Mouse (Mus musculus): ENCODE measurements around the gene Tle6. TPM values are rescaled to one million over a fixed set of nuclear protein-coding genes. Genes with fewer than 3 reads are reported as not detected.
A peak's percentile ranks its signal among the peaks of the same experiment; 100 is the strongest.

Tle6 gene
- polyA plus RNA-seq, 1 experiment: 14.3 TPM

GRCm38 (mm10) chr10:81544296-81545160 is 56.3 kb downstream of the Tle6 start:
- under 1% methylated on average over 93 of the region's 93 CpGs for WGBS
- TF ChIP-seq POLR2A (IDR thresholded peaks at IDR 0.05; ENCODE audit: low read depth, low read length): no peak; the same call in 1 of the 2 replicates
- TF ChIP-seq CTCF (IDR thresholded peaks at IDR 0.05; ENCODE audit: extremely low read depth, insufficient read depth, insufficient read length, insufficient replicate concordance): no peak
- H3K36me3 ChIP-seq (ENCODE audit: control insufficient read depth, insufficient read depth, low read length): no peaks in the 10 kb centered on the region
- peak overlapping the region; percentile 82 for H3K4me3 ChIP-seq (ENCODE audit: extremely low read depth, insufficient read depth, insufficient read length)
- H3K27ac ChIP-seq (ENCODE audit: insufficient read depth, low read length): peak overlapping the region; percentile 70
- H3K4me1 ChIP-seq (ENCODE audit: control insufficient read depth, insufficient read depth, insufficient read length): peaks cover 14% of the 10 kb centered on the region; the same call in 1 of the 2 replicates
- no peak for DNase-seq (ENCODE audit: low read depth in 1 of 2, low spot score in 2 of 2)
- H3K27me3 ChIP-seq (ENCODE audit: control insufficient read depth, insufficient read depth, low read length): no peaks in the 10 kb centered on the region

- Histone ChIP-seq H3K4me1 (ENCODE audit: control insufficient read depth, insufficient read depth, insufficient read length) (peaks cover 21% of the 10 kb centered on the region; the same call in 1 of the 2 replicates), H3K27ac (ENCODE audit: insufficient read depth, low read length) (no peak overlapping the region), H3K4me3 (ENCODE audit: extremely low read depth, insufficient read depth, insufficient read length) (peak overlapping the region; percentile 82; the same call in 1 of the 2 replicates), H3K27me3 (ENCODE audit: control insufficient read depth, insufficient read depth, low read length) (no peaks in the 10 kb centered on the region), H3K36me3 (ENCODE audit: control insufficient read depth, insufficient read depth, low read length) (no peaks in the 10 kb centered on the region)
- TF ChIP-seq CTCF (IDR thresholded peaks at IDR 0.05; ENCODE audit: extremely low read depth, insufficient read depth, insufficient read length, insufficient replicate concordance): no peak
- no peak for TF ChIP-seq POLR2A (IDR thresholded peaks at IDR 0.05; ENCODE audit: low read depth, low read length)
- 90% methylated on average over 1 of the region's 1 CpGs for WGBS
- DNase-seq (ENCODE audit: low read depth in 1 of 2, low spot score in 2 of 2): no peak
Measured at GRCm38 (mm10) chr10:81543633-81544032, 57.2 kb downstream of the Tle6 start.

- TF ChIP-seq POLR2A (IDR thresholded peaks at IDR 0.05; ENCODE audit: low read depth, low read length) (no peak), CTCF (IDR thresholded peaks at IDR 0.05; ENCODE audit: extremely low read depth, insufficient read depth, insufficient read length, insufficient replicate concordance) (no peak)
- DNase-seq (ENCODE audit: low read depth in 1 of 2, low spot score in 2 of 2): no peak
- Histone ChIP-seq H3K27me3 (ENCODE audit: control insufficient read depth, insufficient read depth, low read length) (no peaks in the 10 kb centered on the region), H3K4me1 (ENCODE audit: control insufficient read depth, insufficient read depth, insufficient read length) (peaks cover 28% of the 10 kb centered on the region; the same call in 1 of the 2 replicates), H3K4me3 (ENCODE audit: extremely low read depth, insufficient read depth, insufficient read length) (no peak overlapping the region), H3K36me3 (ENCODE audit: control insufficient read depth, insufficient read depth, low read length) (no peaks in the 10 kb centered on the region), H3K27ac (ENCODE audit: insufficient read depth, low read length) (no peak overlapping the region)
- WGBS: 94% methylated on average over 7 of the region's 7 CpGs
Measured at GRCm38 (mm10) chr10:81542727-81543460, 58.0 kb downstream of the Tle6 start.

GRCm38 (mm10) chr10:81541803-81542202 is 59.1 kb downstream of the Tle6 start:
- DNase-seq (ENCODE audit: low read depth in 1 of 2, low spot score in 2 of 2): no peak
- TF ChIP-seq POLR2A (IDR thresholded peaks at IDR 0.05; ENCODE audit: low read depth, low read length): no peak
- no peak for TF ChIP-seq CTCF (IDR thresholded peaks at IDR 0.05; ENCODE audit: extremely low read depth, insufficient read depth, insufficient read length, insufficient replicate concordance)
- 80% methylated on average over 10 of the region's 10 CpGs for WGBS
- Histone ChIP-seq H3K27ac (ENCODE audit: insufficient read depth, low read length) (0 out of 2 replicates have a peak overlapping the region, but pooled peaks have one; percentile 22), H3K36me3 (ENCODE audit: control insufficient read depth, insufficient read depth, low read length) (no peaks in the 10 kb centered on the region), H3K4me3 (ENCODE audit: extremely low read depth, insufficient read depth, insufficient read length) (no peak overlapping the region), H3K27me3 (ENCODE audit: control insufficient read depth, insufficient read depth, low read length) (no peaks in the 10 kb centered on the region), H3K4me1 (ENCODE audit: control insufficient read depth, insufficient read depth, insufficient read length) (peaks cover 35% of the 10 kb centered on the region; the same call in 1 of the 2 replicates)

- H3K27ac ChIP-seq (ENCODE audit: insufficient read depth, low read length): no peak overlapping the region
- 78% methylated on average over 5 of the region's 5 CpGs for WGBS
- H3K4me1 ChIP-seq (ENCODE audit: control insufficient read depth, insufficient read depth, insufficient read length): peaks cover 35% of the 10 kb centered on the region; the same call in 1 of the 2 replicates
- H3K4me3 ChIP-seq (ENCODE audit: extremely low read depth, insufficient read depth, insufficient read length): no peak overlapping the region
- TF ChIP-seq CTCF (IDR thresholded peaks at IDR 0.05; ENCODE audit: extremely low read depth, insufficient read depth, insufficient read length, insufficient replicate concordance): no peak
- TF ChIP-seq POLR2A (IDR thresholded peaks at IDR 0.05; ENCODE audit: low read depth, low read length): no peak
- H3K36me3 ChIP-seq (ENCODE audit: control insufficient read depth, insufficient read depth, low read length): no peaks in the 10 kb centered on the region
- no peak for DNase-seq (ENCODE audit: low read depth in 1 of 2, low spot score in 2 of 2)
- H3K27me3 ChIP-seq (ENCODE audit: control insufficient read depth, insufficient read depth, low read length): no peaks in the 10 kb centered on the region
Measured at GRCm38 (mm10) chr10:81541363-81541762, 59.5 kb downstream of the Tle6 start.

Other genes starting within 250 kb of the Tle6 start
- 20.2 and 32.6 TPM in 2 replicates for gene Mfsd12, start 243.6 kb downstream of the Tle6 start, polyA plus RNA-seq (2012; rRNA removed)
- gene 4930404N11Rik, start 235.3 kb downstream of the Tle6 start, polyA plus RNA-seq (2012; rRNA removed): 7.8 and 11.7 TPM in 2 replicates
- gene Fzr1, start 222.6 kb downstream of the Tle6 start, polyA plus RNA-seq (2012; rRNA removed): 127 and 128 TPM in 2 replicates
- 47.9 and 71.7 TPM in 2 replicates for gene Dohh, start 216.6 kb downstream of the Tle6 start, polyA plus RNA-seq (2012; rRNA removed)
- gene Gm48551, start 216.6 kb downstream of the Tle6 start, polyA plus RNA-seq (2012; rRNA removed): 2.3 and 2.9 TPM in 2 replicates
- 2.9 and 6.4 TPM in 2 replicates for gene Gm48552, start 212.1 kb downstream of the Tle6 start, polyA plus RNA-seq (2012; rRNA removed)
- 18.3 and 22.9 TPM in 2 replicates for gene Smim24, start 208.0 kb downstream of the Tle6 start, polyA plus RNA-seq (2012; rRNA removed)
- gene Nfic, start 145.4 kb downstream of the Tle6 start, polyA plus RNA-seq (2012; rRNA removed): 26.0 and 32.4 TPM in 2 replicates
- 0.33 and 0.70 TPM in 2 replicates for gene Celf5, start 118.4 kb downstream of the Tle6 start, polyA plus RNA-seq (2012; rRNA removed)
- 198 and 259 TPM in 2 replicates for gene Ncln, start 104.7 kb downstream of the Tle6 start, polyA plus RNA-seq (2012; rRNA removed)
- gene S1pr4, start 100.9 kb downstream of the Tle6 start, polyA plus RNA-seq (2012; rRNA removed): 127 and 168 TPM in 2 replicates
- 14.8 and 15.1 TPM in 2 replicates for gene Gna15, start 76.8 kb downstream of the Tle6 start, polyA plus RNA-seq (2012; rRNA removed)
- 33.8 and 38.9 TPM in 2 replicates for gene Gna11, start 55.9 kb downstream of the Tle6 start, polyA plus RNA-seq (2012; rRNA removed)
- gene Aes, start 41.6 kb downstream of the Tle6 start, polyA plus RNA-seq (2012; rRNA removed): 702 and 1,172 TPM in 2 replicates
- 49.9 and 58.6 TPM in 2 replicates for gene Tle2, start 26.5 kb downstream of the Tle6 start, polyA plus RNA-seq (2012; rRNA removed)
- 1.8 TPM in 2 replicates for gene BC025920, start 5.2 kb upstream of the Tle6 start, polyA plus RNA-seq (2012; rRNA removed)
- 30.3 and 39.4 TPM in 2 replicates for gene Sirt6, start 26.7 kb upstream of the Tle6 start, polyA plus RNA-seq (2012; rRNA removed)
- 14.0 and 17.8 TPM in 2 replicates for gene Ankrd24, start 27.5 kb upstream of the Tle6 start, polyA plus RNA-seq (2012; rRNA removed)
- gene Gm10778, start 48.0 kb upstream of the Tle6 start, polyA plus RNA-seq (2012; rRNA removed): 0.29 and 0.40 TPM in 2 replicates
- gene Zfp433, start 103.8 kb upstream of the Tle6 start, polyA plus RNA-seq (2012; rRNA removed): 0.34 and 0.41 TPM in 2 replicates
- gene Gm3055, start 170.1 kb upstream of the Tle6 start, polyA plus RNA-seq (2012; rRNA removed): 0.39 and 0.41 TPM in 2 replicates
- not detected in 2 replicates for gene Gm4767, start 211.1 kb upstream of the Tle6 start, polyA plus RNA-seq (2012; rRNA removed)